Mouse (Mus musculus): ENCODE data around the gene Mphosph8.

DNA sequence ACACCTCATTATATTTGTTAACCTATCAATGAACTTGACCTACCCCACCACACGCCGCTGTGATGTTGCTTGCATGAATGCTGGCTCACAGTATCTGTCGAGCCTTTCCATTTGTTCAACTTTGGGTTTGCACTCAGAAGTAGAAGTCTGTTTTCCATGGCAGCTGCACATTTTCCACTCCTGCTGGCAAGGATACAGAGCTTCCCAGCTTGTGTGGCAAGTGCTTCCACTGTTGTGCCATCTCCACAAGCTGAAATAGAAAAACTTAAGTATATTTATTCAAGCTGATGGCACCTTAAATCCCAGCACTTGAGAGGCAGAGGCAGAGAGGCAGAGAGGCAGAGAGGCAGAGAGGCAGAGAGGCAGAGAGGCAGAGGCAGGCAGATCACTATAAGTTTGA is 39.7 kb upstream of the Mphosph8 start:
- no peak for TF ChIP-seq CTCF (IDR thresholded peaks at IDR 0.05; ENCODE audit: borderline replicate concordance, insufficient read depth, low read depth, low read length)
- no peak for TF ChIP-seq POLR2A (IDR thresholded peaks at IDR 0.05; ENCODE audit: borderline replicate concordance, insufficient read depth, low read length)
